14 mouse cellular contexts compared by ENCODE assay signal in genomic region chr9:121474771-121475170, GRCm38 (mm10). TPM values are rescaled to one million over a fixed set of nuclear protein-coding genes. Genes with fewer than 3 reads are reported as not detected.
DNase-seq lines count a peak whose midpoint lies in the region; ATAC-seq and TF ChIP-seq lines count a peak whose summit lies in the region.
"Had no signal": no experiment of that assay in that cellular context is flagged by ENCODE, and none has a peak within 500 bp of the region (broad histone marks: within the 10 kb centered on the region; RNA-seq: fewer than 3 reads in every experiment).

No protein-coding gene starts in this region.

- WGBS in forebrain, postnatal 0 days: 85% methylated on average over 5 of the region's 5 CpGs
- WGBS in forebrain, embryonic 15.5 days: 81% methylated on average over 5 of the region's 5 CpGs
- WGBS in liver, adult 2 months: 79% methylated on average over 5 of the region's 5 CpGs
- WGBS in liver, embryonic 12.5 days (ENCODE audit: insufficient replicate concordance): 61% methylated on average over 5 of the region's 5 CpGs
- WGBS in midbrain, embryonic 13.5 days: 88% methylated on average over 5 of the region's 5 CpGs

- H3K4me3 ChIP-seq in forebrain, postnatal 0 days (ENCODE audit: low read depth, low read length): no peak overlapping the region
- no peak overlapping the region for H3K4me3 ChIP-seq in forebrain, embryonic 15.5 days
- no peak overlapping the region for H3K4me3 ChIP-seq in liver, adult 2 months (ENCODE audit: insufficient read depth, low read depth, low read length)
- H3K4me3 ChIP-seq in liver, embryonic 12.5 days: no peak overlapping the region
- H3K4me3 ChIP-seq in CH12.LX (replicated peaks in 1 of 3; ENCODE audit: low read depth in 2 of 3, low read length in 2 of 3, poor library complexity in 1 of 3): no peak overlapping the region
- H3K4me3 ChIP-seq in midbrain, embryonic 13.5 days (replicated peaks): no peak overlapping the region
- H3K4me3 ChIP-seq: embryonic facial prominence, embryonic 10.5 days; hindbrain, embryonic 15.5 days; kidney, embryonic 15.5 days; limb, embryonic 10.5 days had no signal

- no peak overlapping the region for H3K27ac ChIP-seq in forebrain, postnatal 0 days (ENCODE audit: low read depth, low read length)
- H3K27ac ChIP-seq in forebrain, embryonic 15.5 days (replicated peaks): no peak overlapping the region
- H3K27ac ChIP-seq in liver, adult 2 months (replicated peaks; ENCODE audit: insufficient read depth, low read depth, low read length): no peak overlapping the region
- H3K27ac ChIP-seq in liver, embryonic 12.5 days: no peak overlapping the region
- H3K27ac ChIP-seq in CH12.LX (ENCODE audit: insufficient read depth, low read depth): no peak overlapping the region
- no peak overlapping the region for H3K27ac ChIP-seq in midbrain, embryonic 13.5 days
- H3K27ac ChIP-seq: embryonic facial prominence, embryonic 10.5 days; hindbrain, embryonic 15.5 days; kidney, embryonic 15.5 days; limb, embryonic 10.5 days had no signal

- no peak overlapping the region for H3K9ac ChIP-seq in forebrain, postnatal 0 days
- no peak overlapping the region for H3K9ac ChIP-seq in forebrain, embryonic 15.5 days (replicated peaks)
- no peak overlapping the region for H3K9ac ChIP-seq in liver, adult 2 months (ENCODE audit: low read depth, low read length)
- no peak overlapping the region for H3K9ac ChIP-seq in liver, embryonic 12.5 days
- no peak overlapping the region for H3K9ac ChIP-seq in CH12.LX (ENCODE audit: insufficient read depth, low read depth)
- H3K9ac ChIP-seq in midbrain, embryonic 13.5 days (replicated peaks): no peak overlapping the region
- H3K9ac ChIP-seq: hindbrain, embryonic 15.5 days; kidney, embryonic 15.5 days had no signal

- H3K36me3 ChIP-seq in forebrain, postnatal 0 days (ENCODE audit: insufficient read depth): peaks cover 37% of the 10 kb centered on the region
- peaks cover 19% of the 10 kb centered on the region for H3K36me3 ChIP-seq in forebrain, embryonic 15.5 days
- H3K36me3 ChIP-seq in liver, adult 2 months (ENCODE audit: control insufficient read depth, insufficient read depth, low read length): peaks cover 11% of the 10 kb centered on the region; the same call in 1 of the 2 replicates
- peaks cover 8% of the 10 kb centered on the region for H3K36me3 ChIP-seq in liver, embryonic 12.5 days
- H3K36me3 ChIP-seq in CH12.LX (replicated peaks in 1 of 2; ENCODE audit: control insufficient read depth in 1 of 2, insufficient read depth in 1 of 2, low read length in 1 of 2): peaks cover 20 to 45% of the 10 kb centered on the region in 2 experiments
- H3K36me3 ChIP-seq in midbrain, embryonic 13.5 days: peaks cover 46% of the 10 kb centered on the region

- TF ChIP-seq EP300 in CH12.LX (IDR thresholded peaks at IDR 0.05; ENCODE audit: low read length): no peak

- H3K4me2 ChIP-seq in forebrain, postnatal 0 days (ENCODE audit: low read depth): no peak overlapping the region
- H3K4me2 ChIP-seq in forebrain, embryonic 15.5 days (replicated peaks): no peak overlapping the region
- H3K4me2 ChIP-seq in liver, embryonic 12.5 days: no peak overlapping the region
- no peak overlapping the region for H3K4me2 ChIP-seq in CH12.LX (ENCODE audit: insufficient read depth, low read depth, poor library complexity, severe bottlenecking)
- no peak overlapping the region for H3K4me2 ChIP-seq in midbrain, embryonic 13.5 days (replicated peaks)
- H3K4me2 ChIP-seq: hindbrain, embryonic 15.5 days; kidney, embryonic 15.5 days had no signal

- no peak for ATAC-seq in forebrain, postnatal 0 days
- ATAC-seq in forebrain, embryonic 15.5 days (replicated peaks): no peak
- ATAC-seq in liver, embryonic 12.5 days: no peak
- ATAC-seq in midbrain, embryonic 13.5 days: no peak

- TF ChIP-seq POLR2A in liver, adult 2 months (IDR thresholded peaks at IDR 0.05; ENCODE audit: extremely low read depth, insufficient read depth, low read length): no peak
- TF ChIP-seq POLR2A in CH12.LX (IDR thresholded peaks at IDR 0.05; ENCODE audit: low read depth, low read length): no peak
- TF ChIP-seq POLR2A in brain, embryonic 14.5 days (IDR thresholded peaks at IDR 0.05; ENCODE audit: borderline replicate concordance, extremely low read depth, insufficient read depth, insufficient read length, poor library complexity, severe bottlenecking): no peak

- in situ Hi-C loops in CH12.LX (cut with MboI; ENCODE audit: low pct_ligation_motif_present, low pct_unique_long_range_greater_than_20kb, low sequenced_read_pairs): loop anchor here (5.0 to 25.0 kb wide), 4 partner anchors 198 to 513 kb away; partner anchors contain the start of genes Ccdc13 and Pomgnt2

- H3K27me3 ChIP-seq in forebrain, postnatal 0 days (ENCODE audit: insufficient read depth, low read length): no peaks in the 10 kb centered on the region
- H3K27me3 ChIP-seq in forebrain, embryonic 15.5 days: no peaks in the 10 kb centered on the region
- H3K27me3 ChIP-seq in liver, adult 2 months (ENCODE audit: control insufficient read depth, insufficient read depth, low read length): no peaks in the 10 kb centered on the region
- 0 out of 2 replicates have a peak, but pooled peaks cover 3% of the 10 kb centered on the region for H3K27me3 ChIP-seq in liver, embryonic 12.5 days (replicated peaks)
- H3K27me3 ChIP-seq in CH12.LX (replicated peaks): no peaks in the 10 kb centered on the region
- no peaks in the 10 kb centered on the region for H3K27me3 ChIP-seq in midbrain, embryonic 13.5 days
- H3K27me3 ChIP-seq: hindbrain, embryonic 15.5 days; kidney, embryonic 15.5 days had no signal

- dilution Hi-C loops in CH12.LX (cut with MboI; ENCODE audit: extremely low pct_ligation_motif_present, extremely low pct_unique_long_range_greater_than_20kb, low sequenced_read_pairs): no loop called here

- 0 out of 2 replicates have a peak, but pooled peaks cover 3% of the 10 kb centered on the region for H3K4me1 ChIP-seq in forebrain, postnatal 0 days (ENCODE audit: insufficient read depth)
- peaks cover 10% of the 10 kb centered on the region for H3K4me1 ChIP-seq in forebrain, embryonic 15.5 days
- no peaks in the 10 kb centered on the region for H3K4me1 ChIP-seq in liver, adult 2 months (ENCODE audit: control insufficient read depth, insufficient read depth, low read length)
- peaks cover 4% of the 10 kb centered on the region for H3K4me1 ChIP-seq in liver, embryonic 12.5 days
- peaks cover 0 to 3% of the 10 kb centered on the region in 2 experiments; a peak in 1 of 4 replicates for H3K4me1 ChIP-seq in CH12.LX (ENCODE audit: control insufficient read depth in 1 of 2, insufficient read depth in 2 of 2)
- H3K4me1 ChIP-seq in midbrain, embryonic 13.5 days (replicated peaks): peaks cover 7% of the 10 kb centered on the region

- no peaks in the 10 kb centered on the region for H3K9me3 ChIP-seq in forebrain, postnatal 0 days (ENCODE audit: low read length)
- H3K9me3 ChIP-seq in forebrain, embryonic 15.5 days: no peaks in the 10 kb centered on the region
- no peaks in the 10 kb centered on the region for H3K9me3 ChIP-seq in liver, embryonic 12.5 days (replicated peaks)
- H3K9me3 ChIP-seq in CH12.LX (replicated peaks; ENCODE audit: low read length): no peaks in the 10 kb centered on the region
- no peaks in the 10 kb centered on the region for H3K9me3 ChIP-seq in midbrain, embryonic 13.5 days
- H3K9me3 ChIP-seq: embryonic facial prominence, embryonic 10.5 days; hindbrain, embryonic 15.5 days; kidney, embryonic 15.5 days; limb, embryonic 10.5 days had no signal

- peak; percentile 16 for TF ChIP-seq RAD21 in CH12.LX (IDR thresholded peaks at IDR 0.05; ENCODE audit: low read depth, low read length)

- no peak for DNase-seq in forebrain, postnatal 0 days
- DNase-seq in liver, adult 2 months (ENCODE audit: extremely low read depth, low read depth, low spot score): no peak
- DNase-seq in CH12.LX (ENCODE audit: extremely low read depth): peak; percentile 20
- DNase-seq in brain, embryonic 14.5 days (ENCODE audit: low read depth): no peak
- no peak for DNase-seq in right cerebral cortex, postnatal 14 days
- DNase-seq: B cell, adult 2 months; right cerebral cortex, postnatal 25 days had no signal

- no peaks in the 10 kb centered on the region for H3K79me2 ChIP-seq in liver, adult 2 months (ENCODE audit: control insufficient read depth, insufficient read depth, low read length)
- H3K79me2 ChIP-seq in CH12.LX (replicated peaks; ENCODE audit: control insufficient read depth, extremely low read depth, insufficient read depth, poor library complexity, severe bottlenecking): no peaks in the 10 kb centered on the region

- peak; percentile 55 for TF ChIP-seq CTCF in forebrain, postnatal 0 days (IDR thresholded peaks at IDR 0.05; ENCODE audit: low read depth)
- peak; percentile 35; the same call in 1 of the 2 replicates for TF ChIP-seq CTCF in liver, adult 2 months (IDR thresholded peaks at IDR 0.05; ENCODE audit: low read depth, low read length)
- peak in 1 of 2 experiments; percentile 42; a peak in 3 of 4 replicates for TF ChIP-seq CTCF in CH12.LX (conservative IDR thresholded peaks at IDR 0.05 in 1 of 2, IDR thresholded peaks at IDR 0.05 in 1 of 2; ENCODE audit: low read depth in 2 of 2, low read length in 2 of 2)
- peak; percentile 35; the same call in 1 of the 2 replicates for TF ChIP-seq CTCF in brain, embryonic 14.5 days (IDR thresholded peaks at IDR 0.05; ENCODE audit: borderline replicate concordance, extremely low read depth, insufficient read depth, insufficient read length)

TF ChIP-seq in CH12.LX, 34 proteins besides CTCF, POLR2A, EP300 and RAD21 (continues in another document):
- TF ChIP-seq E2F4 (IDR thresholded peaks at IDR 0.05; ENCODE audit: insufficient replicate concordance, low read depth, low read length) (no peak), ELF1 (IDR thresholded peaks at IDR 0.05; ENCODE audit: low read depth, low read length) (no peak), MYC (IDR thresholded peaks at IDR 0.05; ENCODE audit: low read depth, low read length) (no peak), ZMIZ1 (IDR thresholded peaks at IDR 0.05; ENCODE audit: low read depth, low read length) (no peak), GABPA (IDR thresholded peaks at IDR 0.05; ENCODE audit: insufficient replicate concordance, low read depth, low read length) (no peak), PAX5 (IDR thresholded peaks at IDR 0.05; ENCODE audit: low read length) (no peak)

RNA-seq across cellular contexts. Expression of gene Cck, which starts 20.7 kb away (rescaled TPM):
- total RNA-seq in forebrain, postnatal 0 days (2014; rRNA removed): 150 and 194 TPM in 2 replicates
- 172 and 174 TPM in 2 replicates for polyA plus RNA-seq in forebrain, postnatal 0 days (2015; fragmentation: Nextera tagmentation; extraction: Ambion mirVana)
- polyA plus RNA-seq in forebrain, embryonic 15.5 days (2015; fragmentation: Nextera tagmentation; extraction: Ambion mirVana): 30.0 and 35.0 TPM in 2 replicates
- not detected in 2 replicates for total RNA-seq in liver, adult 2 months (2014; rRNA removed)
- polyA plus RNA-seq in liver, adult 2 months (2012; rRNA removed): not detected in 2 replicates
- 1.2 and 1.5 TPM in 2 replicates for polyA plus RNA-seq in liver, embryonic 12.5 days (2016; fragmentation: Nextera tagmentation; extraction: Ambion mirVana)
- total RNA-seq in CH12.LX (2012; rRNA removed) (not detected in 2 replicates), CH12.LX (2014; rRNA removed) (not detected in 2 replicates)
- polyA plus RNA-seq in CH12.LX (2012; ENCODE audit: insufficient read length, low read depth): not detected in 2 replicates
- 34.1 and 38.6 TPM in 2 replicates for polyA plus RNA-seq in brain, embryonic 14.5 days (2012; rRNA removed)
- polyA plus RNA-seq in midbrain, embryonic 13.5 days (2015; fragmentation: Nextera tagmentation; extraction: Ambion mirVana): 12.0 and 24.1 TPM in 2 replicates
